Mouse (Mus musculus): ENCODE results near the gene Polr3b.

The Polr3b gene

GRCm38 (mm10) chr10:84710192-84710591 is 88.1 kb downstream of the Polr3b start:
- DNase-seq (ENCODE audit: low spot score) = no peak

- DNase-seq (ENCODE audit: low spot score) = peak; percentile 43
Observed at GRCm38 (mm10) chr10:84710827-84711226, 88.7 kb downstream of the Polr3b start.

DNA sequence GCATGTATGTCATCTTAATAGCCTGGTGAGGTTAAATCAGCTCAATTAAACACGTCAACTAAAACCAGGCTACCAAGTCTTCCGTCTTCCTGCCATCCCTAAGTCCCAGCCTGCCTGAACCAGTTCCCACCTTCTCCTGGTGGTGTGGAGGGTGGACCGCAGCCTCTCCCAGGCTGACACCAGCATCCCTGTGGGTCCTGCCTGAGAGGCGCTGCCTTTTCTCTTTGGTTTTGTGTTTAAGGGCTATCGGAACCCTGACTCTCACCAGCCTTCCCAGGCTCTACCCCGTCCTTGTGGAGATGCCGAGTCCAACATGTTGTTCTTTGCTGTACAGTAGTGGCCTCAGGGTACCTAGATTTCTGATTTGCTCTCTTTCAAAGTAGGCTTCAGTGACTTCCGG is 89.4 kb downstream of the Polr3b start:
- no peak for DNase-seq (ENCODE audit: low spot score)

GRCm38 (mm10) chr10:84711940-84712339 is 89.8 kb downstream of the Polr3b start:
- DNase-seq (ENCODE audit: low spot score) = no peak

GRCm38 (mm10) chr10:84712532-84712931 is 90.4 kb downstream of the Polr3b start:
- no peak for DNase-seq (ENCODE audit: low spot score)

GRCm38 (mm10) chr10:84713043-84713442 is 91.0 kb downstream of the Polr3b start:
- no peak for DNase-seq (ENCODE audit: low spot score)

GRCm38 (mm10) chr10:84715639-84716038 is 93.5 kb downstream of the Polr3b start:
- no peak for DNase-seq (ENCODE audit: low spot score)

GRCm38 (mm10) chr10:84716581-84716980 is 94.5 kb downstream of the Polr3b start:
- no peak for DNase-seq (ENCODE audit: low spot score)

GRCm38 (mm10) chr10:84722711-84723110 is 100.6 kb downstream of the Polr3b start:
- no peak for DNase-seq (ENCODE audit: low spot score)

DNA sequence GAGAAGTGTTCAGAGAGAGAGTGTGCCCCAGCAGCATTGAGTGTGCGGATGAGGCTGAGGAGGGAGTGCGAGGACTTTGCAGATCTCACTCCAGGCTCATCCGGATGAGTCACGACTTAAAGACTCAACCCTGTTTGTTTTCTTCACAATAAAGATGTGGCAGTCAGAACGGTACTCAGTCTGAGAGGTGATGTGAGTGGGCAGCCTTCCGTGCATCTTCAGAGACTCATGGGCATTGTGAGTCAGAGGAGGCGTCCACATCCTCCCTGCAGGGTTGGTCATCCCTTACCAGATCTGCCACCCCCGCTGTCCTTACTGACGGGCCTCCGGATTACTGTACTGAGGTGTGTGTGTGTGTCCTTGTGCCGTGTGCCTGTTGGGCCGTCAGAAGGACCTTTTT is 104.9 kb downstream of the Polr3b start:
- no peak for DNase-seq (ENCODE audit: low spot score)

- no peak for DNase-seq (ENCODE audit: low spot score)
Observed at GRCm38 (mm10) chr10:84727760-84728159, 105.7 kb downstream of the Polr3b start.

GRCm38 (mm10) chr10:84730078-84730477 is 108.0 kb downstream of the Polr3b start:
- DNase-seq (ENCODE audit: low spot score) = no peak

DNA sequence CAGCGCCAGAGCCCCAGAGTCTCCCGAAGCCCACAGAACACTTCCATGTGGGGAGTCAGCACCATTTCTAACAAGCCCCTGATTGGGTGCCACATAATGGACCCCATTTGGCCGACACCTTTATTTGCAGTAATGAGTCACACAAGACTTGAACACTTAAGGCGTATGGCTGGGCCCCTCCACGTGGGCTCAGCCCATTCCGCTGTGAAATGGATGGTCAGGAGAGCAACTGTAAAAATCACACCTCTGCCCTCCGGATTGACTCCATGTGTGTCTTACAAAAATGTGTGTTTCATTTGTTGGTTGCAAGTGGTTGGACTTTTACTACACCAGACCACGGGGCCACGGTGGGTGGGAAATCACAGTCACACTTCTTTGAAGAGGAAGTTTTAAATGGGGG is 108.9 kb downstream of the Polr3b start:
- no peak for DNase-seq (ENCODE audit: low spot score)

DNA sequence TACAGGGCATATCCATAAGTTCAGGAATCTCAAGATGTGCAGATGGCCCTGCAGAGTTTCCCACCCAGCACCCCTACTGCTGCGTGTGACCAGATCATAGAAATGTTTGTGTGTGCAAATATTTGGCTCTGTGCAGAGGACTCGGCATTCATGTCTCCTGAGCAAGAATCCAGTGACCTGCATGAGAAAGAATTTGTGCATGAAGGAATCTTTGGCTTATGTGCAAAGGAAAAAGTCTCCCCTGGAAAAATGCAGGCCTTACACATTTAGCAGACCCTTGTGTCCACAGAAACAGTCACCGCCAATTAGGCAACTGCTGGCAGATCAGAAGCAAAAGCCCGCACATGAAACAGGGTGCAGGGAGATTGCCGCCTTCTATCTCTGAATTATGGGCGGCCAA is 111.4 kb downstream of the Polr3b start:
- peak; percentile 29 for DNase-seq (ENCODE audit: low spot score)

GRCm38 (mm10) chr10:84754851-84755785 is 133.0 kb downstream of the Polr3b start:
- DNase-seq (ENCODE audit: low spot score) = no peak

DNA sequence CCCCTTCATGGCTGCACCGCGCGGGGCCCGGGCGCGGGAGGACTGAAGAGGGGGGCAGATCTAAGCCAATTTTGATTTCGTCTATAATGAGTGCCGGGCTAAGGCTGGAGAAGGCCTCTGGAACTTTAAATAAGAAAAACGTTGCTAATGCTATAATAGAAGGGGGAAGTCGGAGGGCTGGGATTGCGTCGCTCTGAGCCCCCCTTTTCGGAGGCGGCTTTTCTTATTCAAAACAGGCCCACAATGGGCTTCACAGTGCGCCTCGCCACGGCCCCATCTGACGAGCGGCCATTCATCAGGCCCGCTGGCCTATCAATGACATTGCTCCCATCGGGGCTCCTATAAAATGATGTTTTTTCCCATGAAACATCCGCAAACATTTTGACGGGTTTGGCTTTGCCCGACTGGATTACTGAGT is 133.7 kb downstream of the Polr3b start, which contains the start of gene Rfx4:
Gene Rfx4, plus strand, starts transcription at position 277 of the 418 bp plus-strand sequence.
- DNase-seq (ENCODE audit: low spot score) = no peak

DNA sequence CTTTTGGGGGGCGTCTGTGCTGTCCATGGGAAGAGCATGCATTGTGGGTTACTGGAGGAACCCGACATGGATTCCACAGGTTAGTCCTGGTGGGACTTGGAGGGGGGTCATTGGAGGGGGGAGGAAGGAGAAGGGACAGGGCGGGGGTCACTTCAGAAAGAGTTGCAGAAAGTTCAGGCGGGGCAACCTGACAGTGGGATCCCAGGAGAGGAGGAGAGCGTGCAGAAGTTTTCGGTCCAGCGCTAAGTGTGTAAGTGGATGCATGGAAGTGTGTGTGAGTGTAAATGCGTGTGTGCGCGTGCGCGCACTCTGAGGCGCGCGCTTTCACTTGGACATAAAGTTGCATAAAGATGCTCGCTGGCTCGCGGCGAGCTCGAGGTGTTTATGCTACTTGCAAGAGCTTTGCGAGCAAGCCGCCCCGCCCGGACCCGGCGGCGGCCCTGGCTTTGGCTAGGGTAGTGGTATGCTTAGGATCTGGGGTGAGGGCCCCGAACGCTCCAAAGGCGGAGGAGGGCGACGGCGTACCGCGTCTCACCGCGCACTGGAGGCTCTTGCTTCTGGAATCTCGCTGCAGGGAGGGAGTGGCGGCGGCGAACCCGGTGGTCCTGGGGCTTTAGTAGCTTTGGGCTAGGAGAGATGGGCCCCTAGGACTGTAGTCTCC is 134.5 kb downstream of the Polr3b start:
- no peak for DNase-seq (ENCODE audit: low spot score)

DNA sequence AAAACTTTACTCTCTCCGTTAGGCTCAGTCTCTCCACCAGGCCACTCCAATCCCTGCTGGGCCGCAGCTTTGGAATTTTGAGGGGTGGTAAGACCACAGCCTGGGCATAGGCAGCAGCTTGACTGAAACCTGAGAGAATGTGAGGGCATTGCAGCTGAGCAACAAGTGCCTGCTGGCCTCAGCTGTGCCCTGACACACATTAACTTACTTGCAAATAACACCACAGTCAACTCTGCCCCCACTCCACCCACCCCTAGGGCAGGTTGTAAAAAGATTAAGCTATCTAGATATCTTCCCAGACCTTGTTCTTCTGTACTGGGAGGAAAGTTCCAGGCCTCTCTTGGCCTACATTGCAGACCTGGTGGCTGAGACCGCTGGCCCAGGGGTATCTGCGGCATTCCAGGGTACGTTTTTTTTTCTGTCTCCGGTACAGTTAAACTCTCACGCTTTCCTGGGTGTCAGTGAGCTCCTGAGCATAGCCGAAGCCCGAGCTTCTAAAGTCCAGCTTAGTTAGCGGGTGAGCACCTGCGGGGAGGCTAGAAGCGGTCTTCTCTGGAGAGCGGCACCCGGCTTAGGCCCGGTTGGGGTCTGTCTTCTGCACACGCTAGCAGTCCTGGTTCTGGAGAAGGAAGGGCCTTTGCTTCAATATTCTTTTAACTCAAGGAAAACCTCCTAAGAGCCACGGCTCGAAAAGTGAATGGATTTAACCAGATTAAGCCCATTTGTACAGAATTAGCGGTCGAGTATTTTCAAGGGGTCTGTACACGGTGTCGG is 135.5 kb downstream of the Polr3b start:
- DNase-seq (ENCODE audit: low spot score) = no peak

- no peak for DNase-seq (ENCODE audit: low spot score)
Observed at GRCm38 (mm10) chr10:84758200-84758468, 136.0 kb downstream of the Polr3b start.

DNA sequence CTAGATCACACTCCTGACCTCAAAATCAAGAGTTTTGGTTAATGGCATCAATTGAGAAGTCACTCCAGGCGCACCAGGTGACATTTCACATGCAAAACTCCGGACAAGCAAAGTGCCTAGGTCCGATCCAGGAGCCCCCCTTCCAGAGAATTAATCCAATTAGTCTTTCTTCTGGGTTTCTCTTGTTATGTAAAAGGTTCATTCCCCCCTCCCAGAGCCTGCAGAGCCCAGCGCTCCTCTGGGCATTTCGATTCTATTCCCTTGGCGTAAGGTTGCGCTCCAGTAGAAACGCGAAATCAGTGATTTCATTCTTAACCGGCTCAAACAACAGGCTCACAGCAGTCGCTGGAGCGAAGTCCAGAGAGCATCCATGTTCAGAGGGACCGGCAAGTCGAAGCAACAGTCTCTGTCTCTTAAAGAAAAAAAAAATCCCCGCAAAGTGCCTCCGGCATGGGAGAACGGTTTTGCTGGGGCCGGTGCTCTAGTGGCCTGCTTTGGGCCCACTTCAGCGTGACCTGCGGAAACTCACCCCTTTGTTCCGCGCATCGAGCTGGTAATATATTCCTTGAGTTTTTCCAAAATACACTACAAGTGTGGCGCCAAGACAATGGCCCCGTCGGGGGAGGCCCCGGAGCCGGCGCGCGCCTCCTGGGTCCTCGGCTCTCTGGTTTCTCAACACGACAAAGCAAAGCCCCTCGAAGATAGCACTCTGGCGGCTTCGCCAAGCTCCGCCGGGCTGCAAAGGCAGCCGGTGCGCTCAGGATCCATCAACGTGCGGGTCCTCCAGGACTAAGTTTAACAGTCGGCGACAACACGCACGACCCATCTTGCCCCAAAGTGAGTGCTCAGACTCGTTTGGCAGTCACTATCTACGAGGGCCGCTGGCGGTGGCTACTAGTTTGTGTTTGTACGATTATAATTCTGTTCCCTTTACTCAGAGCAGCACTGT is 136.7 kb downstream of the Polr3b start:
- DNase-seq (ENCODE audit: low spot score) = no peak

- peak; percentile 10 for DNase-seq (ENCODE audit: low spot score)
Observed at GRCm38 (mm10) chr10:84759511-84760117, 137.5 kb downstream of the Polr3b start.
